Mouse (Mus musculus) B cell, adult 2 months (primary cell): ENCODE results near the gene Nyap2.

Experiments
- DNase-seq, 2 experiments: peaks; one replicate each; pipeline ENCODE4 v3.0.0; 2022

The Nyap2 gene

DNA sequence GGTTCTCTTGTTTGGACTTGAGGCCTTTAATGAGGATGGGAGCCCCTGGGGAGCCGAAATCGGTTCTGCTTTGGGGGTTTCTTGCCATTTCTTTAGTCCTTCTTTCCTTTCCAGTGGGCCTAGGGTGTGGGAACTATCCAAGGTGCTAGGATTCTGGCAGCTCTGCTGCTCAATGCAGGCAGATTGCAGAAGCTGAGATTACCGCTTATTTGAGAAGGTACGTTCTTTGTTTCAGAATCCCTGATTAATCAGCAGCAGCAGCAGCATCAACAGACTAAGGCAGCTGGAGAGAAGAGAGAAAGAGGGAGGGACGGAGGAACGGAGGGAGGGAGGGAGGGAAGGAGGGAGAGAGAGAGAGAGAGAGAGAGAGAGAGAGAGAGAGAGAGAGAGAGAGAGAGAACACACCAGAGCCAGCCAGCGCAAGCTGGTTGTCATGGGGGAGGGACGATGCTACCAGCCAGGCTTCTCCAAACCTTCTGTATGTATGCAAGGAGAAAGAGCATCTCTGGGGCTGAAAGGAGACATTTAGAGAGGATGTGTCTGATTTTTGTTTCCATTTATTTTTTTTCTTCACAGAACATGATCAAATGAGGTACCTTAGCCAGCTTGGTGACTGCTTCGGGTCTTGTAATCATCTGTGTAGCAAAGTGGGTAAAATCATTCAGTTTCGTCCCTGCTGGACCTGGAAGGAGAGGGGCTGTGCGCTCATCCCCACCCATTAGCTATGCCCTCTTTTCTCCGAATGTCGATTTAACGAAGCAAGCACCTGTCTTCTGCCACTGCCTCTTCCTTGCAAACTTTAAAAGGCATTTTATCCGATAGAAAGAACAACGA, at the start of gene Nyap2:
Gene Nyap2 (plus strand): TSS at position 120 of the 834 bp plus-strand sequence.
- no peak for DNase-seq

DNA sequence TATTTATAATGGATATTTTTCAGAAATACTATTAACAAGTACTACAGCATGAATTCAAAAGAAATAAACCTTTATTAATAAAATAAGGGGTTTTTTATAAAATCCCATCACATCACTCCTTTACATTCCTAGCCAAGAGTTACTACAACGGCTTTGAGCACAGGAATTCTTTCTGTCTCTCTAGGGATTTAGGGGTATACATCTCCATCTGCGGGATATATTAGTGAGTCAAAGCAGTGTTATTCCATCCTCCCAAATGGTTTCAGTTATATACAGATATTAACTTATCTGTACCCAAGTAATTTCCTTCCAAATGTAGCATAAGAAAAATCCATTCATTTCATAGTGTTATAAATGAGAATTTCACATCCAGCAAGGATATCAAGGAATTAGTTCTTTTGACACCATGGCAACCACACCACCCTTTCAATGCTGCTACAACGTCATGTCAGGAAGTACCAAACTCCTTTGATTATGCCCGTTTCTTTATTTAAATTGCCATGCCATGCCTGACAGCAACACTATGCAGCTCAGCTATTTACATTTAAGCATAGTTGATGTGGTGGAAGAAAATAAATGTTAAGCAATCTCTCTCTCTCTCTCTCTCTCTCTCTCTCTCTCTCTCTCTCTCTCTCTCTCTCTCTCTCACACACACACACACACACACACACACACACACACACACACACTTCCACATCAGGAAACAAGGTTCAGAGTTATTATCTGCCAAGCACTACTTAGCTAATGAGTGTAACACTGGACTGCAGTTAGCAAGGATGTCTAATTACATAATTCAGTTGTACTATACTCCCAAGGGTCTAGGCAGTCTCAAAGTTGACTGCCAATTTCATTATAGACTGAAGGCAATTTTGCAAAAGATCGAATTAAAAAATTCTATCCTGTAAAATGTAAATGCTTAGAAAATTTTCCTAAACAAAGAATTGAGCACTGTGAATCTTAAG, 33.6 kb upstream of the Nyap2 start:
- DNase-seq = no peak

DNA sequence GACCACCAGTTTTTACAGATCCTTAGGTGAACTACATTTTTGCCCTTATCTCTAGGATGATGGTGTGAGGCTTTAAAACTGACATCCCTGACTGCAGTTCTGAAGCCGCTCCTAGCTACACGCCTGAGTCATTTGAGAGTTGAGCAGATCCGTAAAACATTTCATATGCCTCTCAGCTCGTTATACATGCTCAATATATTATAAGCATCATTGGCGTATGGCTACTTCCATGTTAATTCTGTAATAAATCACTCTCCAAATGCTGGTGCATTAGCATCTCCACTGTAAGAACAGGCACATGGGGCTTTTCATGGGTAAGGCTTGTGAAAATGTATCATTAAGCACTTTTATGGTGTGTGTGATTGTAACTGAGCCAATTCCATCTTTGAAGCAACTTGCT, 18.4 kb upstream of the Nyap2 start:
- no peak for DNase-seq

DNA sequence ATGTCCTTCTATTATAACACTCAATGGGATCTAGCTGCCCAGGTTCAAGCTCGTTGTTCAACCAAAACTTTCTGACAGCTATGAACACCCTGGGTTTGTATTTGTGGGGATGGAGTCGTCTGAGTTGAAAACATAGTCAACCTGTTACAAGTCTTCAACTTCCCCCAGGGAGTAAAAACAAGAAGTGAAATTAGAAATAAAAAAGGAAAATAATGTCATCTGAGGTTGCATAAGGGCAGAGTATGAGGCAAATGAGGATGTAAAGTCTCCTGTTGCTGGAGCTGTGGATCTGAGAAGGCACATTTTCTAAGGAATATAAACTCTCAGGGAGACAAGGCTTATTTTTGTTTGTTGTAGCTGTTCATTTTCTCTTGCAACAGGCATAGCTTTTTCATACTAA, 17.9 kb upstream of the Nyap2 start:
- DNase-seq = no peak

DNA sequence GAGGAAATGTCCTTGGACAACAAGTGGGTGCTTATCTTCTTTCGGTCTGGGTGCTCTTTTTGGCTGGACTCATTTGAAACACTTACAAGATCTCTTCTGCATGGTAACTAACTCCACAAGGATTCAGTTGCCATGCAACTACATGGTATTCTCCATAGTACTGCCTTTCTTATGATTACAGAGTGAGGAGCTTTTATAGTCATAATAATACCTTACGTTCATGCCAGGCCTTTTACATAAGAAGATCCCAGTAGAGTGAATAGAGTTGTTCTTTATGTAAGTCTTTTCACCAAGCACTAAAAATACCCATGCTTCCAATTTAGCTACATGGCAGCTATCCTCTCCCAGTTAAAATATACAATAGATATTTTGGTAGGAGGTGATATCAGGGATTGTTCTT, 13.9 kb upstream of the Nyap2 start:
- DNase-seq = no peak

DNA sequence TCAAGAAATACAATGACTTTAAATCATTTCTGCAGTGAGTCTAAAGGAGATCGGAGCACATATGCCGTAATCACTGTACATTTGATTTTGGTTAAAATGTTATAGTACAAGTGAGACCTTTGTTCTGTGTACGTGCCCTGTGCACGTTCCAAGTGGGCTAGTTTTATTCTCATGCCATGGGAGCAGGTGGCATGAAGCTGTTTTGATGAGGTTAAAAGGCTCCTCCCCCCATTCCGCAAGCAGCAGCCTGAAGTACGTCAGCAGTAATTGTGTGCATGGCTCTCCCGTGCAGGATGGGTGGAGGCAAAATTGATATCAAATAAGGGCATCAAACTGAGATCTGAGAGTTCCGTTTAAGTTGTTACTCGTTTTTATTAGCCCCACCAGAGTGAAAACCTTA, 491 bp upstream of the Nyap2 start:
- DNase-seq = no peak

DNA sequence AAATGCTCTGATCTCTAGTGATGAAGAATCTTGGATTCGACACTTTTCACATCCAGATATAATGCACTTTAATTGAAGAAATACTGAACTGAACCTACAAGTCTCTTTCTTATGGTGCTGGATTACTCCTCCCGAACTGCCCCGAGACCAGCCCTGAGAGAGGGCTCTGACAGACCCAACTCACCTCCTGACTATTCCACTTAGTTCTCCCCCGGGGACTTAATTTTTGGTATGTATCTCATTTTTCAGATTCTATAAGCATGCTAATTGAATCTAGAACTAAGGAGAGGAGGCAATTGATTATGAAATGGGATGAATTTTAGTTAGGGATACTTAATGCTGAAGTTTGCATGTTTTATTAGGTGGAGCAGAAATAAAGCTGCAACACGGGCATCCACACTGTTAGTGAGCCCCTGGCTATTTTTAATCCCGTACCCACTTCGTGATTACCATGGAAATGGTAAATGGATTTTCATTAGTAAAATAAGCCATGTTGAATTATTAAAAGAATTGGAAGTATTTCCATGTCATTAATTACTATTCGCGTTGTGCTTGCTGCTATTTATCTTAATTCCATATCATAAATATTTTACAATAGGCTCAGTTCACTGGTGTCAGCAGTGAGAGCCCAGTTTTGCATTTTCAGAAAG, 1.0 kb downstream of the Nyap2 start:
- DNase-seq = no peak

DNA sequence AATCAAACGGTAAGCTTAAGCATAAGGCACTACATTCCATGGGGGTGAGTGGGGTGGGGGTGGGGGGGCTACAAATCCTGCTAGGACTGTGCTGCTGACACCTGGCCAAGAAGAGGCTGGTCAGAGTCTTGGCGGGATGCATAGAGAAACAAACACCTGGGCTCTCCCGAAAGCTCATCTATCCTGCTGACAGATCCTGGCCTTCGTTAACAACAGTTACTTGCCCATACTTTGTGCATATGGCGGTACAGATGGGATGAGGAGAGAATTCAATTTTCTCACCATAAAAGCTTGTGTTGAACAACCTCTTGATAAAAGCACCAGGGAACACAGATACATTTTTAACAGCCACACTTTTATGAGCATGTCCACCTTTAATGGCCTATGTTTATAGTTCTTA, 10.7 kb downstream of the Nyap2 start:
- no peak for DNase-seq

DNA sequence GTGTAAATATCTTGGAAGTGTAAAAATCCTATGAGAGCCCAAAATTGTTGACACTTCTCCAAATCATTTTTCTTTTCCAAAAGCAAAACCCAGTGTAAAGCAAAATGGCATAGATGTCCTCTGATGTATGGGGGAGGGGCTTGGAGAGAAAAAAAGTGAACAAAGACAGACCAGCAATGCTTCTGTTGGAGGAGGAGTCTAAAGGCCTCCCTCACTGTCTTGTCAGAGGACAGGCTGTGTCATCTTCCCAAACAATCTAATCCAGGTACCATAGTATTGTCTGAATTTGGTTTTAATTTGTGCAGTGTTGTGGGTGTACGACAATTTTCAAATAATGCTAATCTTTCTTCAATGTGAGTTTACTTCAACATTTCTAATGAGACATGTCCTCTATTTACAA, 13.7 kb downstream of the Nyap2 start:
- DNase-seq = no peak

DNA sequence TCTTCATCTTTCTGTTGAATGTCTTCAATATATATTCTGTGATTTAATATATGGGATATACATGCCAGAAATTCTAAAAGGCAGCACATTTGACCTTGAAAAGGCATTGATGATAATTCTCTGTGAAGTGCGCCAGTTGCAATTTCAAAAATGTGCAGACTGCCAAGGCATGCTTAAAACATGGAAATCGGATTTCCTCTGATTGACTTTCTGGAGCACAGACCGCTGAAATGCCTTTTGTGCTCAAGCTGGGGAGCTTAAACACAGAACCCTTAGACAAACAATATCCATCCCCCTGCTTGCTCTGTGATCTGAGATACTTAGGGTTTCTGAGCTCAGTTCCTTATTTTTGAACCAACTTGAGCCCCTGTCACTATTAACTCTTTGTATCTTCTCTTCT, 14.2 kb downstream of the Nyap2 start:
- DNase-seq = no peak

DNA sequence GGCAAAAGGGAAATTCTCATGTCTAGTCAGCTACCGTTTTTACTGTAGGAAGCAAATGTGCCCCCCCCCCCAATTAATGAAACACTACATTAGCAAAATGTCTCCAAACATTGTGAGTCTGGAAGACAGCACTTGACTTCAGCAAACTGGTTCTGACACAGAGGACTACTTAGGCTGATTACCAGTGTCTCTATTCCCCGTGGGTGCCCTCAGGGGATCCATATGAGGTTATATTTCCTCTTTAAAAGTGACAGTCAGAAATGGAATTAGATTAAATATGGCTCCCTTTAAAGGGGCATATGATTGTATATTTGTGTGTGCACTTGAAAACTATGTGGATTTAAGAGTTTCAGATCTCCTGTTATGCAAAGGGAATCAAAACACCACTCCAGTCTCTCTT, 15.3 kb downstream of the Nyap2 start:
- no peak for DNase-seq

DNA sequence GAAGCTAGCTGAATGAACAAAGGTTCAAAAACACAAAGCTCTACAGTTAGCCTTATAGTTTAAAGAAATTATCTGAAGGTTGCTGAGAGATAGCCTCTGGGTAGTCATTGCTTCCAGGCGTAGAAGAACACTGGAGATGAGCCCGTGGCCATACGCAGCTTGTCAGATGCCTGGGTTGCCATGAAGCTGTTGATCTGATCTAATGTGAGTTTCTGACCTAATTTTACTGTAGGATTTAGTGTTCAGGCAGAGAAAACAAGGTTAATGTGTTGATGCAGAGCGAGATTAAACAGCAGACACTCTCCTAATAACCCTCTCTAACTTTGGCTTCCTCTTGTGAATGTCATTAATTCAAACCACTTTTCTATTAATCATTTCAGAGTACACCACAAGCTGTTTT, 16.1 kb downstream of the Nyap2 start:
- no peak for DNase-seq

DNA sequence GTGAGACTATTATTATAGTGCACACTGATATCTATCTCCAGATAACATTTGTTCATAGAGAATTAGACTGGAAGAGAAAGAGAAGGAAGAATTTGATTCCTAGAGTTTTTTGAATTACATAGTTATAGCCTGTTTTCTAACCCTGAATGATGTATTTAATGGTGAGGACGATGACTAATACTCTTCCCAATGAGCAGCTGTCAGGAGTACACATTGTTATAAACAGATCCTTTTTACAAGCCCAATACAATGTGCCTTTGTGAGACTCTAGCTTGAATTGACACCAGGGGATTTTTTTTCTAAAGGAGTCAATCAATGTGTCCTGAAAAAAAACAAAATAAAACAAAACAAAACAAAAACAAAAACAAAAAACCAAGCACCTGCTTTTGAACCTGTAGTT, 22.2 kb downstream of the Nyap2 start:
- no peak for DNase-seq

DNA sequence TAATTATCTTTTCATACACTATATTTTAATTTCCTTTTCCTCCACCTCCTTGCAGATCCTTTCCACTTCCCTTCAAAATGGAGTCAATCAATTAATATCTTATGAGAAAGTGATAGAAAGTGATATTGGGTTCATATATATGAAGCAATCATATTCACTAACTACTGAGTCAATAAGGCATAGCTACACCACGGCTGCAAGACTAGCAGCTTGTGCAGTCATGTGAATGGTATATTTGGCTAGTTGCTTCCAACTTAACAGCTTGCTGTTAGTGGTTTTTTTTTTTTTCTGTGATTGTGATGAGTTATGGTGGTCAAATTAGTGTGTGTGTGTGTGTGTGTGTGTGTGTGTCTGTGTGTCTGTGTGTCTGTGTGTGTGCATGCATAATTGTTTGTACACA, 25.0 kb downstream of the Nyap2 start:
- DNase-seq = no peak

DNA sequence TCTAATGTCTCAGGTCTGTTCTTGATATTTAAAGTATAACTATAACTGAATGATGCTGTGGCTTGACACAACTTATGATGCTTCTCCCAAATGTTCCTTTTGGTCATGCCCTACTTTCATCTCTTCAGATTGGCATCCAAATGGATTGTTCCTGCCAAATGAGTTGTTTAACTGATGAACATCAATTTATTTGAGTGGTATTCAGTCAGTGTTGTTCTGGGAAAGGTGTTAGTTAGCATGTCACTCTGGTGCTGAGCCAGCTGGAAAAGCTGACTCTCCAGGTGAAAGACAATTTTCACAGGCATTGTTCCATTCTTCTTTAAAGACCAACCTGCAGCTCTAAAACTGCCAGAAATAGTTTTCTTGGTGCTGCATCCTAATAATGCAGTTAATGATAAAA, 43.0 kb downstream of the Nyap2 start:
- DNase-seq = no peak

DNA sequence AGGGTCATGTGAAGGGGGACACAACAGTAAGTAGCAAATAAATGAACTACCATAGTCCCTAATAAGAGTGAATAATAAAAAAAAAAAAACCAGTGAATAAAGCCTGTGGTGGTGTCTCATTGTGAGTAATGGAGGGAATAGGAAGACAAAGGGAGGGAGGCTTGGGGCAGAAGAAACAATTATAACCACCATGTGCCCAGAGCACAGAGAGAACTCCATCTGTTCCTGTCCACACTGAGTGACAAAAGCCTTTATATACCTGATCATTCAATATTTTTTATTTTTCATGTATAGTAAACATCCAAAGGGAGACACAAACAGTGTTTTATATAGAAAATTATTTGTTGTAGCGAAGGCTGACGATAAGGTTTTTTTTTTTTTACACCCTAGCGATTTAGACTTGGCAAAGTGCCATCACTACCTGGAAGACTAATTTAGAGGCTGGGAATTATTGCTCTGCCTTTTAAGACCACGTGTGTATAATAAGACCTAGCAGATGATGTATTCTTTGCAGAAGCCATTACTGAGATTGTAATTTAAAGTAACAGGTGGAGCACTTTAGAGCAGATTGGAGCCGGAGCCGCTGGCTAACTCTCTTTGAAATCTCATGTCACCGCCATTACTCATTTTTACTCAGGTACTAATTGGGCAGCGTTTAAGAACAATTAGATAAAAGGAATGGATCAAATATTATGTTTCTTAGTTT, 55.4 kb downstream of the Nyap2 start:
- DNase-seq = no peak

DNA sequence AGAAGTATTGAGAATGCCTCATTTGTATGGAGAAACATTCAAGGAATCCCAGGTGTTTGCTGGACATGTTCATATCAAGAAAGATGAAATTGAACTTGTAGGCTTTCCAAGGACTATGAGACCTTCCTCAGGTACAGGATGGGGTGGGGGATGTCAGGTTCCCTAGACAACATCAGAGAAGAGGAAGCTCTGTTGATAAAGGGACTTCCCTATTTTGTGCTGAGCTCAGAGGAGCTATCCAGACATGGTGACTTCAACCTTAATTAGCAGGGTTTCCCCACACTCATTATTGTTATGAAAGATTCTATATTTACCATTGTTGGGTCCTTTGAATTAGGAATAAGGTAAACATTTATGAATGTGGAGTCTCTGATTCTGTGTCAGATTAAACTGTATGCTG, 67.1 kb downstream of the Nyap2 start:
- DNase-seq = no peak

DNA sequence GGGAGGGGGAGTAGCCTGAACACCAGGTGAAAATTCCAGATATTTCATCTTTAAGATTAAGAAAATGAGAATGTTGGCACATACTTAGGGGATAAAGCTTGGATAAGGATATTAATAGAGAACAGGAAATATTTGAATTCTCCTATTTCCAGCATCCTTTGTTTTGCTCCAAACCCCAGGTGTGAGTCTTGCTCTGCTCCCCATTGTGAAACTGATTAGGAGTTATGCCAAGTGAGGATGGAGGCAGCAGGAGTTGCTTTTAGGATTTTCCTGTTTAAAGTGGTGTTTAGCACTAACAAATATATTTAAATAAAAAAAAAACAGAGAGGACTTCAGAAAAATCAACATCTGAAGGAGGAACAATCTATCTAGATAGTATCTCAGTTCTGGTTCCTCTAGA, 68.8 kb downstream of the Nyap2 start:
- DNase-seq = no peak

DNA sequence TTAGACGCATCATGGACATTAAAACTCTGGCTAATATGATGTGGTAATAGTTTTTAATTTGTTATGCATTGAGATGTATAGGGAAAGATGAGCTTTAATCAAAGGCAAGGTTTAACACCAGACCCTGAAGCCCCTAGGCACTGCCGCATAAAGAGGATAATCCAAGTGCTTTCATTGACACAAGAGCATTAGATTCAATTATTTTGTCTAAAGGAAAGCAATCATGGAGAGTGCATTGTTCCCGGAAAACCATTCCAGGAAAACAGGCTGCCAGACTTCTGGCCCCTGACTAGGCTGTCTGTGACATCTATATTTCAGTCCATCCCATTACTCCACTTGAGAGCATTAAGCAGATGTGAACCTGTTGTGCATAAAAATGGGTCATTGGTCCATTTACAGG, 92.5 kb downstream of the Nyap2 start:
- no peak for DNase-seq

DNA sequence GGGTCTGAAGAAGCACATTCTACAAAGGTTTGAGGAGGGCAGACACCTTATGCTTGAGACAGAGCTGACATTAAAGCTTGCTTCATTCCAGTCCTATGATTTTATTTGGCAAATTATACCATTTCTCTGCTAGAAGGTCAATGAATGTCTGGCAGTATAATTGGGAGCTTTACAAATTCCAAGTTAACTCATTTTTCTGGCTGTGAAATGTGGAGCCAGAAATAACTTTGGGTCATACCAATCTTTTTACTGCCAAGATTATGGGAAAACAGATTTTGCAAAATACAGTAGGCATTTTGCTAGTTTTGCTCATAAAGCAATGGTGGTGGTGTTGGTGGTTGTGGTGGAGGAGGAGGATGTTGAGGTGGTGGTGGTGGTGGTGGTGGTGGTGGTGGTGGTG, 96.0 kb downstream of the Nyap2 start:
- DNase-seq = no peak

DNA sequence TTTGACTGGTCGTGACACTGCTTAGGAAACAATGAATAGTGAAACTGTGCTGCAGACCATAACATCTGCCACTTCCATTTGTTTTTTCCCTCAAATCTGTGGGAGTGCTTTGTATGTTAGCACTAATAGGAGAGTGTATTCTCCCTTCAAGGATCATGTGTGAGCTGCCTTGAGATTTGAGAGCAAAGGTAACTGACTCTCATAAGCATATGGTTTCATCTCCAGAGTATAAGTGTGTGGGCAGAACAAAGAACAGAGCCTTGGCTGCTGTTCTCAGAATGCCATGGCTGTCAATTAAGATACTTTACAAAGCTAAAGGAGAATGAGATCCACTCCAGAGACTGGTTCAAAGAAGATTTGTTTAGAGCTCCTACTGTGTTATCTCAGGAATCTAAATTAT, 96.6 kb downstream of the Nyap2 start:
- DNase-seq = no peak

DNA sequence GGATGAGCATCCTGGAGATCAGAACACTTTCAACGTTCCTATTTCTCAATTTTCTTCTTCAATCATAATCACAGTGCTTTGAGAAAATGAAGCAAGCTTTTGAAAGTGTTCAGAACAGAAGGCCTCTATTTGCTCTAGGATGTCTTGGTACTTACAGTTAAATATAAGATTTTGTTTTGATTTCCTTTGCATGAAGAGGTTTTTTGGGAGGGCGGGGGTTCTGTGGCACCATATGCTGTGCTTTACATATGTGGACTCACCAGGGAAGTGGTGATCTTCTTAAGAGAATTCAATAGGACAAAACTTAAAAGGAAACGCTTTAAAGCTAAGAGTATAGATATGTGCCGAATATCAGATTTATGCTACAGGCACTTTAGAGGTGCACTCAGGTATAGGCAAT, 103.0 kb downstream of the Nyap2 start:
- no peak for DNase-seq

DNA sequence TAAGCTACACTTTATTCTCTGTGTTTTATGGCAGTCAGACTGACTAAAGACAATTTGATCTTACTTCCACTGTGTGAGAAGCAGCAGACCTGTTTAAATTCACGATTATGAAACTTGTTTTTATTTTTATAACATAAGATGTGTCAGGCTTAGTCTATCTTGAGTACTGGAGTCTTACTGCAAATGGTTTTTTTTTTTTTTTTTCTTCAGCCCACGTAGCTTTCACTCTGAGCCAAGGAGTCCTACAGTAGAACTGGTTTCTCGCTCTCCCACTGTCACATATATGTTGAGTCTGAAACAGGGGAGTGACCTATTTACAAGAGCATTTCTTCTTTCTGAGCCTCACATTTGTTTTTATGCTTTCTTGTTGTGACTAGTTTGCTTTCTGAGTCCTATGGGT, 103.9 kb downstream of the Nyap2 start:
- DNase-seq = no peak
